Mouse (Mus musculus): ENCODE results near the gene Fastkd2. TPM values are rescaled to one million over a fixed set of nuclear protein-coding genes. Genes with fewer than 3 reads are reported as not detected.

Fastkd2 gene
- polyA plus RNA-seq (2015; fragmentation: Nextera tagmentation; extraction: Ambion mirVana), result 50.0 and 54.6 TPM in 2 replicates

DNA sequence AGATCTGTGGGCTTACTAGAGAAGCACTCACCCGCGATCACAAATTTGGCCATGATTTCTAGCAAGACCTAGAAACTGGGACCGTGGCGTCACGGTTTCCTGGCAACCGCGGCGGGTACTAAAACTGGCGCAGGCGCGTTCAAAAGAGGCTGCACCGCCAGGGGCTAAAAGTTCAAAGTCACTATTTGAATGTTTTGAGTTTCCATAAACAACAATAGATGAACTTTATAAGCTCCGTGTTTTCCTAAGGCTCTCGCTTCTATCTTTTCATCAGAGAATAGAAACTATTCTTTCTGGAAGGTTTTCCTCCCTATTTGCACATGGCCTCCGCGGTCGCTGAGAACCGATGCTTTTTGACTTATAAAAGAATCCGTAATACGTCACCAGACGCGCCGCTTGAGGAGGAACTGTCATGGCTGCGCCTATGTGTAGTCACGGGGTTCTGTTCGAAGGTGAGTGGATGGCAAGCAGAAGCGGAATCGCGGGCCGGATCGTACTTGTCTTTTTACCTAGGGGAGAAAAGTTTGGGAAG, at the start of gene Fastkd2, which contains the start of gene Mdh1b:
Fastkd2 (plus strand) TSS at position 375 of the 532 bp plus-strand sequence.
Mdh1b (minus strand) TSS at position 79 of the 532 bp plus-strand sequence.
- Histone ChIP-seq H3K27ac (ENCODE audit: low read length) (no peak within 1 kb of the TSS), H3K9ac (ENCODE audit: low read length) (peak within 1 kb of the TSS; percentile 80), H3K4me1 (ENCODE audit: control insufficient read depth, insufficient read depth, low read length) (peaks cover 9% of the 10 kb centered on the region), H3K36me3 (ENCODE audit: control insufficient read depth, insufficient read depth, low read length) (no peaks in the 10 kb centered on the region), H3K4me3 (replicated peaks; ENCODE audit: low read length) (peak within 1 kb of the TSS; percentile 83), H3K4me2 (ENCODE audit: low read depth, low read length) (peak within 1 kb of the TSS; percentile 83), H3K9me3 (replicated peaks; ENCODE audit: control insufficient read depth, low read length) (no peaks in the 10 kb centered on the region), H3K27me3 (ENCODE audit: control insufficient read depth, insufficient read depth, low read length) (no peaks in the 10 kb centered on the region)
- ATAC-seq (ENCODE audit: insufficient read depth, low FRiP score), result peak; percentile 96
- under 1% methylated on average over 31 of the region's 31 CpGs for WGBS

DNA sequence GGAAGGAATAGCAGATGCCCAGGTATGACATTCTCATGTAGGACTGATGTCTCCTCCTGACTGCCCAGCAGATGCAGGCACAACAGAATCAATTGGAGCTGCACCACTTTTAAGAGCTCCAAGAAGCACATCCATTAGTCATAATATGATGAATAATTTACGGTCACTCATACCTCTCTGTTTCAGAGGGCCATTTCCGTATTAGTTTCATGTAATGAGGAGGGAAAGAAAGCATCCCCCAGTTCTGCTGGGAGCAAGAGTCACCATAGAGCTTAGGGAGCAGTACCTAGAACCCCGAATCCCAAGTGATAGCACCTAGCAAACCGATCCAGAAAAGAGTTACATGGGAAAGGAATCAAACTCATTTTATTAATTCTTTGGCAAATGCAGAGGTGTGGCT, 43.6 kb upstream of the Fastkd2 start, which contains the start of gene Dytn:
Dytn (minus strand) TSS at position 101 of the 400 bp plus-strand sequence.
- H3K9ac ChIP-seq (ENCODE audit: low read length), result no peak within 1 kb of the TSS
- no peak within 1 kb of the TSS for H3K4me2 ChIP-seq (ENCODE audit: low read depth, low read length)
- H3K36me3 ChIP-seq (ENCODE audit: control insufficient read depth, insufficient read depth, low read length), result no peaks in the 10 kb centered on the region
- no peak within 1 kb of the TSS for H3K27ac ChIP-seq (ENCODE audit: low read length)
- ATAC-seq (ENCODE audit: insufficient read depth, low FRiP score), result no peak
- no peaks in the 10 kb centered on the region for H3K27me3 ChIP-seq (ENCODE audit: control insufficient read depth, insufficient read depth, low read length)
- H3K9me3 ChIP-seq (replicated peaks; ENCODE audit: control insufficient read depth, low read length), result no peaks in the 10 kb centered on the region
- no peak within 1 kb of the TSS for H3K4me3 ChIP-seq (replicated peaks; ENCODE audit: low read length)
- H3K4me1 ChIP-seq (ENCODE audit: control insufficient read depth, insufficient read depth, low read length), result no peaks in the 10 kb centered on the region
- WGBS, result 80% methylated on average over 4 of the region's 4 CpGs

DNA sequence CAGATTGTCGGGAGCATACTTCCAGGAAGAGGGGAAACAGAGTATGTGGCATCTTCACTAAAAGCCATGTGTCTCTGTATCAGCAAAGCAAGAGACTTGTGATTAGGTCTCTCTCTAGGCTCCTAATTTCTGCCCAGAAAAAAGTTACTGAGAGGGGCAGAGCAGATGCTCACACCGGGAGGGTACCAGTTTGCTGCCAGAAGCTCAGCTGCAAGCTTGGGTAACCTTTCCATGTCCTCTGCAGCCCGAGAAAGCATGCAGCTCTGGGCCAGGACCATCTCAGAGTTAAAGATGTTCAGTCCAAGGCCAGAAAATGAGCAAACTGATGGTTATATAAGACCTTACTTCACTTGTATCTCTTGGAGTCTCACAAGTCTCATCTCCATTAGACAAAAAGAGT, 33.6 kb upstream of the Fastkd2 start:
- no peaks in the 10 kb centered on the region for H3K4me1 ChIP-seq (ENCODE audit: control insufficient read depth, insufficient read depth, low read length)
- no peak for ATAC-seq (ENCODE audit: insufficient read depth, low FRiP score)
- H3K9me3 ChIP-seq (replicated peaks; ENCODE audit: control insufficient read depth, low read length), result no peaks in the 10 kb centered on the region
- H3K9ac ChIP-seq (ENCODE audit: low read length), result no peak overlapping the region
- no peak overlapping the region for H3K4me3 ChIP-seq (replicated peaks; ENCODE audit: low read length)
- no peaks in the 10 kb centered on the region for H3K27me3 ChIP-seq (ENCODE audit: control insufficient read depth, insufficient read depth, low read length)
- no peaks in the 10 kb centered on the region for H3K36me3 ChIP-seq (ENCODE audit: control insufficient read depth, insufficient read depth, low read length)
- no peak overlapping the region for H3K4me2 ChIP-seq (ENCODE audit: low read depth, low read length)
- no peak overlapping the region for H3K27ac ChIP-seq (ENCODE audit: low read length)
- 71% methylated on average over 3 of the region's 3 CpGs for WGBS

DNA sequence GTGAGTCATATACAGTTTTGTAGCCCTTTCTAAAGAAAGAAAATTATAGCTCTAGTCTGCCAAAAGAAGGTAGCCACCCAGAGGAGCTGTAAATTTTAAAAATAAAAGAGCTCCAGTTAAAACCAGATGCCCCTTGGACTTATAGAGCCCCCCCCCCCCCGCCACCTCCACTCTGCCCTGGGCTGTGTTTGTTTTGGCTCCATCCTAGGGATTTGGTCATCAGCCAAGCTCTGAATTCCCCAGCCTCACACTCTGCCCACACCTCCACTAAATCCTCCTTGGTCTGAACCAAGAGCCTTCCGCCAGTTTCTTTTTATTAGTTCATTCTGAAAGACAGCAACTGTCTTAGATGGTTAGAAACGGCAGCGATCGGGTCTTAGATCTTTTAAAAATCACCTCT, 24.7 kb upstream of the Fastkd2 start:
- no peak for ATAC-seq (ENCODE audit: insufficient read depth, low FRiP score)
- H3K27me3 ChIP-seq (ENCODE audit: control insufficient read depth, insufficient read depth, low read length), result no peaks in the 10 kb centered on the region
- no peak overlapping the region for H3K4me3 ChIP-seq (replicated peaks; ENCODE audit: low read length)
- no peaks in the 10 kb centered on the region for H3K4me1 ChIP-seq (ENCODE audit: control insufficient read depth, insufficient read depth, low read length)
- H3K36me3 ChIP-seq (ENCODE audit: control insufficient read depth, insufficient read depth, low read length), result no peaks in the 10 kb centered on the region
- 60% methylated on average over 5 of the region's 5 CpGs for WGBS
- no peak overlapping the region for H3K4me2 ChIP-seq (ENCODE audit: low read depth, low read length)
- H3K9ac ChIP-seq (ENCODE audit: low read length), result no peak overlapping the region
- no peak overlapping the region for H3K27ac ChIP-seq (ENCODE audit: low read length)
- no peaks in the 10 kb centered on the region for H3K9me3 ChIP-seq (replicated peaks; ENCODE audit: control insufficient read depth, low read length)

DNA sequence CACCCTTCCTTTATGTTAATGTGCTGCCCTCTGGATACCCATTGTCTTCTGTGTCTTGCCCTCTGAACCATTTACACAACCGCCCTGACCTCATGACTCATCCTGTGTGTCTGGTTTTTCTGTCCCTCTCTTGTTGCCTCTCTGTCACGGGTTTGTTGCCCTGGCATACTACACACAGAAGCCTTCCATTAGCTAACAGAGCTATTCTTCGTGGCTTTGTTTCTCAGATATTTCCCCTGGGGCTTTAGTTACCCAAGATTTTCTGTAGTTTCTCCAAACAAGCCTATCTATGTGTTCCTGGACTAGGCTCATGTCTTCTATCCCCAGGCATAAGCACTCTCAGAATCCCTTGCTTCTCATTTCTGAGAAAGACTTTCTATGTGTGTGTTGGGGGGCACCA, 21.5 kb upstream of the Fastkd2 start:
- Histone ChIP-seq H3K4me2 (ENCODE audit: low read depth, low read length) (no peak overlapping the region), H3K27ac (ENCODE audit: low read length) (no peak overlapping the region), H3K9ac (ENCODE audit: low read length) (no peak overlapping the region), H3K36me3 (ENCODE audit: control insufficient read depth, insufficient read depth, low read length) (no peaks in the 10 kb centered on the region), H3K4me1 (ENCODE audit: control insufficient read depth, insufficient read depth, low read length) (no peaks in the 10 kb centered on the region), H3K9me3 (replicated peaks; ENCODE audit: control insufficient read depth, low read length) (no peaks in the 10 kb centered on the region), H3K27me3 (ENCODE audit: control insufficient read depth, insufficient read depth, low read length) (no peaks in the 10 kb centered on the region), H3K4me3 (replicated peaks; ENCODE audit: low read length) (no peak overlapping the region)
- no peak for ATAC-seq (ENCODE audit: insufficient read depth, low FRiP score)
- WGBS, result 63% methylated on average over 3 of the region's 3 CpGs

DNA sequence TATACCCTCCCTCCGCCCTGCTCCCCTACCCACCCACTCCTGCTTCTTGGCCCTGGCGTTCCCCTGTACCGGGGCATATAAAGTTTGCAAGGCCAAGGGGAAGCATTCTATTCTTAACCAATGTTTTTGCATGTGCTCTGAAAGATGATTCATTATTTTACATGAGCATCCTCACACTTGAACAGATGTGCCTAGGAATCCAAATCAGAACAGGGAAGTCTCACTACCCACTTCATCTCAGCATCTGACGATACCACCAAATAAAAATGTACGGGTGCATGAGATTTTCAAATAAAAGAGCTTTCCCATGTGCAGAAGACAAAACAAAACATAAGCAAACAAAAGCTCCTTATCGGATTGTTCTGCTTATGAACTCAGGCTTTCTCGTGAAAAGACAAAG, 10.3 kb upstream of the Fastkd2 start:
- H3K4me3 ChIP-seq (replicated peaks; ENCODE audit: low read length), result no peak overlapping the region
- no peak overlapping the region for H3K4me2 ChIP-seq (ENCODE audit: low read depth, low read length)
- no peak overlapping the region for H3K27ac ChIP-seq (ENCODE audit: low read length)
- no peaks in the 10 kb centered on the region for H3K36me3 ChIP-seq (ENCODE audit: control insufficient read depth, insufficient read depth, low read length)
- no peaks in the 10 kb centered on the region for H3K4me1 ChIP-seq (ENCODE audit: control insufficient read depth, insufficient read depth, low read length)
- WGBS, result 75% methylated on average over 7 of the region's 7 CpGs
- H3K27me3 ChIP-seq (ENCODE audit: control insufficient read depth, insufficient read depth, low read length), result no peaks in the 10 kb centered on the region
- no peaks in the 10 kb centered on the region for H3K9me3 ChIP-seq (replicated peaks; ENCODE audit: control insufficient read depth, low read length)
- ATAC-seq (ENCODE audit: insufficient read depth, low FRiP score), result no peak
- H3K9ac ChIP-seq (ENCODE audit: low read length), result no peak overlapping the region

DNA sequence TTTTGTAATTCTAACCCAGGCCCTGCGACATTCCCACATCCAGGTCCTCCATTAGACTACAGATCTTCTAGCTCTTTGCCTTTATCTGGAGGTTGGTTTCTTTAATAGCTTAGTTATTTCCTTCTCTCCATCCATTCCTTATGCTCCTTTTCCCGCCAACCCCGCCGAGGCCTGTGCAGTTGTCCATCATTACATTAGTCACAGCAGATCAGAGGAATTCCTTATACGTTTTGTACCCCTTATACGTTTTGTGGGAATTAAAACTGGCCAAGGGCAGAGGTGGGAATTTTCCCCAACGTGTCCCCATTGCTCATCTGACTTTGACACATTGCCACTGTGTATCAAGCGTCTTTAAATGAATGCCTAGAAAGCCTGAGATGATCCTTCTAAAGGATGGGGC, 618 bp upstream of the Fastkd2 start:
- WGBS, result 41% methylated on average over 8 of the region's 8 CpGs
- peaks cover 9% of the 10 kb centered on the region for H3K4me1 ChIP-seq (ENCODE audit: control insufficient read depth, insufficient read depth, low read length)
- no peak overlapping the region for H3K27ac ChIP-seq (ENCODE audit: low read length)
- H3K4me3 ChIP-seq (replicated peaks; ENCODE audit: low read length), result peak overlapping the region; percentile 83
- no peaks in the 10 kb centered on the region for H3K27me3 ChIP-seq (ENCODE audit: control insufficient read depth, insufficient read depth, low read length)
- H3K4me2 ChIP-seq (ENCODE audit: low read depth, low read length), result peak overlapping the region; percentile 83
- peak overlapping the region; percentile 80 for H3K9ac ChIP-seq (ENCODE audit: low read length)
- ATAC-seq (ENCODE audit: insufficient read depth, low FRiP score), result no peak
- H3K9me3 ChIP-seq (replicated peaks; ENCODE audit: control insufficient read depth, low read length), result no peaks in the 10 kb centered on the region
- no peaks in the 10 kb centered on the region for H3K36me3 ChIP-seq (ENCODE audit: control insufficient read depth, insufficient read depth, low read length)

DNA sequence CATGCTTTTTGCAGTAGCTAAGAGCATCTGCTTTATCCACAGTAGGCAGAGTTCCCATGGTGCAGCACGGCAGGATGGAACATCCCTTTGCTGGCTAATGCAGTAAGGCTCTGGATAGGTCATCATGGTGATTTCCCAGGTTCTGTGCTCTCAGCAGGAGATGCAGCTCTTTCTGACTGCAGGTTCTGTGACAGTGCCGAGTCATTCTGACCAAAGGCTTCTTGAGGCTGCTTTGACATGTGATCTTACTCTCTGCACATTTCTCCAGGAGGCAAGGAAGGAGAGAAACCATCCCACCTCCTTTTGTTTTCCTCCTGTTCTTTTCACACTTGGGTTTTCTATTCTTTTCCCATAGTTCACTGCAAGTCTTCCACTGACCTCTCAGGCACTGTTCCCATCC, 25.6 kb downstream of the Fastkd2 start:
- no peak overlapping the region for H3K27ac ChIP-seq (ENCODE audit: low read length)
- no peaks in the 10 kb centered on the region for H3K9me3 ChIP-seq (replicated peaks; ENCODE audit: control insufficient read depth, low read length)
- 73% methylated on average over 2 of the region's 2 CpGs for WGBS
- H3K4me3 ChIP-seq (replicated peaks; ENCODE audit: low read length), result no peak overlapping the region
- ATAC-seq (ENCODE audit: insufficient read depth, low FRiP score), result no peak
- no peak overlapping the region for H3K9ac ChIP-seq (ENCODE audit: low read length)
- no peaks in the 10 kb centered on the region for H3K27me3 ChIP-seq (ENCODE audit: control insufficient read depth, insufficient read depth, low read length)
- no peaks in the 10 kb centered on the region for H3K4me1 ChIP-seq (ENCODE audit: control insufficient read depth, insufficient read depth, low read length)
- H3K36me3 ChIP-seq (ENCODE audit: control insufficient read depth, insufficient read depth, low read length), result 0 out of 2 replicates have a peak, but pooled peaks cover 5% of the 10 kb centered on the region
- H3K4me2 ChIP-seq (ENCODE audit: low read depth, low read length), result no peak overlapping the region

DNA sequence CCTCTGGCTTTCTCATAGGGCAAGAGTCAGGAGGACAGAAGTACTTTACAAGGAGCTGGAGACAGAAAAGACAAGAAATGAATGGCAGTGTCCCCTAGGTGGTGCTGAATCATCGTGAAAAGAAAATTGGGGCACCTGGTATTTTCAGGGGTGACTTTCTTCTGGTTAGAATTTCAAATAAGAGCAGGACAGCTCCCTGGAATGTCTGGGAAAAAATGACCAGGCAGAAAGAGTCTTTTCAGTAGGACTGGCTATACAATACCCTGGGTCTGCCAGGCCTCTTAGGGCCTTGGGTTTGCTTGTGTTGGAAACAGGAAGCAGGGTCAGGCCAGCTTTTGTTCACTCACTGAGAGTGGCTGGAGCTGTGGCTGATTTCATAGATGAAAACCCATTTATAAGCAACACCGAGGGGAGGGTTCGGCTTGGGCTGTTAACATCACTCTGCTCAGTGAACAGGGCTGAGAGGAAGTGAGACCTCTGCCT, 32.8 kb downstream of the Fastkd2 start:
- peak; percentile 37; the same call in 1 of the 2 replicates for ATAC-seq (ENCODE audit: insufficient read depth, low FRiP score)
- Histone ChIP-seq H3K9me3 (replicated peaks; ENCODE audit: control insufficient read depth, low read length) (no peaks in the 10 kb centered on the region), H3K4me3 (replicated peaks; ENCODE audit: low read length) (no peak overlapping the region), H3K4me1 (ENCODE audit: control insufficient read depth, insufficient read depth, low read length) (no peaks in the 10 kb centered on the region), H3K4me2 (ENCODE audit: low read depth, low read length) (no peak overlapping the region), H3K9ac (ENCODE audit: low read length) (no peak overlapping the region), H3K27me3 (ENCODE audit: control insufficient read depth, insufficient read depth, low read length) (no peaks in the 10 kb centered on the region), H3K36me3 (ENCODE audit: control insufficient read depth, insufficient read depth, low read length) (no peaks in the 10 kb centered on the region), H3K27ac (ENCODE audit: low read length) (peak overlapping the region; percentile 33; the same call in 1 of the 2 replicates)
- 21% methylated on average over 3 of the region's 3 CpGs for WGBS
